Mouse (Mus musculus) midbrain, postnatal 0 days (tissue): ENCODE data around the gene Nkap. TPM values are rescaled to one million over a fixed set of nuclear protein-coding genes. Genes with fewer than 3 reads are reported as not detected.
"Not testable (repeated sequence)": the region's sequence is repeated elsewhere in the genome, so short reads cannot be mapped to it uniquely, and the experiment has no call there.

Source experiments
- ATAC-seq: fragments of 200-750 bp; cut with Nextera tagmentation; 2 replicates; pipeline ENCODE4 v1.8.0; 2017; ENCODE audit warnings: moderate number of reproducible peaks, mild to moderate bottlenecking, moderate TSS enrichment, moderate library complexity; ENCODE audit not compliant: low FRiP score
- DNase-seq: peaks from one replicate; pipeline ENCODE4 v3.0.0-alpha.2; 2015; ENCODE audit warnings: low spot score
- H3K27ac ChIP-seq: fragments of 300-500 bp; sonication (generic); 2 replicates; pipeline ENCODE4 v1.5.1; 2014; ENCODE audit warnings: low read depth, mild to moderate bottlenecking, low read length, mixed read lengths
- H3K27me3 ChIP-seq: fragments of 300-500 bp; sonication (generic); 2 replicates; pipeline ENCODE4 v1.6.1; 2014; ENCODE audit warnings: low read length, control low read depth, mixed read lengths; ENCODE audit not compliant: insufficient read depth
- H3K36me3 ChIP-seq: fragments of 300-500 bp; sonication (generic); 2 replicates; pipeline ENCODE4 v1.6.1; 2014; ENCODE audit warnings: low read length, control low read depth, mixed read lengths; ENCODE audit not compliant: insufficient read depth
- H3K4me1 ChIP-seq: fragments of 300-500 bp; sonication (generic); 2 replicates; pipeline ENCODE4 v1.6.1; 2014; ENCODE audit warnings: mild to moderate bottlenecking, control low read depth, antibody characterized with exemption, low read length, mixed read lengths; ENCODE audit not compliant: insufficient read depth
- H3K4me2 ChIP-seq: fragments of 300-500 bp; sonication (generic); 2 replicates; pipeline ENCODE4 v1.6.1; 2014; ENCODE audit warnings: low read depth, mild to moderate bottlenecking, low read length, mixed read lengths; ENCODE audit not compliant: poor library complexity, severe bottlenecking
- H3K4me3 ChIP-seq: fragments of 300-500 bp; sonication (generic); 2 replicates; pipeline ENCODE4 v1.5.1; 2014; ENCODE audit warnings: low read depth, mild to moderate bottlenecking, low read length, moderate library complexity
- H3K9ac ChIP-seq: fragments of 300-500 bp; sonication (generic); replicated peaks from 2 replicates; pipeline ENCODE4 v1.6.1; 2014; ENCODE audit warnings: mild to moderate bottlenecking, low read length, moderate library complexity, mixed read lengths; ENCODE audit not compliant: poor library complexity, severe bottlenecking
- H3K9me3 ChIP-seq: fragments of 300-500 bp; sonication (generic); 2 replicates; pipeline ENCODE4 v1.6.1; 2016; ENCODE audit warnings: low read length, control low read depth
- CTCF ChIP-seq: IDR thresholded peaks from 2 replicates; pipeline ENCODE4 v1.5.1; 2016; ENCODE audit warnings: antibody characterized with exemption, mild to moderate bottlenecking
- WGBS: fragments of 180-500 bp; shearing (Covaris S2); extraction: QIAGEN DNeasy Blood & Tissue Kit; methylation state at CpG from one replicate; pipeline ENCODE4 v1.1.7; 2014; 5-methylcytosine and 5-hydroxymethylcytosine counted together
- polyA plus RNA-seq: library from polyadenylated mRNA; unstranded; fragments of >200 nt; fragmentation: Nextera tagmentation; extraction: Ambion mirVana; gene quantifications from 2 replicates; pipeline ENCODE4 v1.2.1, GENCODE M21; 2015
- total RNA-seq: library from RNA; depleted of rRNA; stranded (reverse); fragments of >200 nt; gene quantifications from 2 replicates; pipeline ENCODE4 v1.2.3, GENCODE M21; 2014; rRNA removed

Nkap gene
- total RNA-seq (28.2 and 31.8 TPM in 2 replicates), polyA plus RNA-seq (24.4 and 31.8 TPM in 2 replicates)

- peak within 1 kb of the TSS; percentile 60 for H3K4me3 ChIP-seq
- 12% methylated on average over 58 of the region's 58 CpGs for WGBS
- H3K4me1 ChIP-seq = no peaks in the 10 kb centered on the region
- TF ChIP-seq CTCF = no peak
- no peaks in the 10 kb centered on the region for H3K27me3 ChIP-seq
- ATAC-seq (peak; percentile 91), DNase-seq (peak; percentile 87)
- no peaks in the 10 kb centered on the region for H3K9me3 ChIP-seq
- H3K9ac ChIP-seq = peak within 1 kb of the TSS; percentile 64
- H3K36me3 ChIP-seq = 0 out of 2 replicates have a peak, but pooled peaks cover under 1% of the 10 kb centered on the region
- H3K4me2 ChIP-seq = peak within 1 kb of the TSS; percentile 51
- peak within 1 kb of the TSS; percentile 70 for H3K27ac ChIP-seq
Measured at GRCm38 (mm10) chrX:37126671-37127358, at the start of gene Nkap. Gene Nkap, plus strand, starts transcription at chrX:37126795.

DNA sequence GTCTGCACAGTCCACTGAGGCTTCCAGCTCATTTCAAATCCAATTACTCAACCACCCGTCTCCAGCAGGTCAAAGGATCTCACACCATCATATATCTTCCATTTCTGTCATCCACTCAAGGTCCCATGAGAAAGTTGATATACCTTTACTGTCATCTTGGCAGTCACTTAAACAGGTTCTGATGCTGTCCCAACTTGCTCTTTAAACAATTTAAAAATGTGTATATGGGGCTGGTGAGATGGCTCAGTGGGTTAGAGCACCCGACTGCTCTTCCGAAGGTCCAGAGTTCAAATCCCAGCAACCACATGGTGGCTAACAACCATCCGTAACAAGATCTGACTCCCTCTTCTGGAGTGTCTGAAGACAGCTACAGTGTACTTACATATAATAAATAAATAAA, 46.2 kb upstream of the Nkap start:
- not testable (repeated sequence) for H3K36me3 ChIP-seq, H3K4me1 ChIP-seq, H3K4me3 ChIP-seq, ATAC-seq, H3K9ac ChIP-seq, H3K9me3 ChIP-seq, H3K4me2 ChIP-seq, H3K27me3 ChIP-seq, H3K27ac ChIP-seq, DNase-seq
- WGBS = 73% methylated on average over 3 of the region's 4 CpGs

- no peaks in the 10 kb centered on the region for H3K4me1 ChIP-seq
- no peaks in the 10 kb centered on the region for H3K27me3 ChIP-seq
- H3K27ac ChIP-seq = no peak overlapping the region
- TF ChIP-seq CTCF = no peak
- no peak overlapping the region for H3K4me2 ChIP-seq
- WGBS = 58% methylated on average over 6 of the region's 6 CpGs
- H3K36me3 ChIP-seq = no peaks in the 10 kb centered on the region
- no peak for DNase-seq
- no peaks in the 10 kb centered on the region for H3K9me3 ChIP-seq
- no peak for ATAC-seq
- H3K9ac ChIP-seq = no peak overlapping the region
- no peak overlapping the region for H3K4me3 ChIP-seq
Measured at GRCm38 (mm10) chrX:37081194-37081593, 45.4 kb upstream of the Nkap start.

GRCm38 (mm10) chrX:37084318-37084926, 42.2 kb upstream of the Nkap start:
- DNase-seq (peak; percentile 40), ATAC-seq (peak; percentile 70)
- Histone ChIP-seq H3K4me3 (peak overlapping the region; percentile 49), H3K36me3 (no peaks in the 10 kb centered on the region), H3K9ac (peak overlapping the region; percentile 59), H3K27me3 (no peaks in the 10 kb centered on the region), H3K4me1 (no peaks in the 10 kb centered on the region), H3K9me3 (no peaks in the 10 kb centered on the region), H3K4me2 (peak overlapping the region; percentile 54), H3K27ac (peak overlapping the region; percentile 78)
- no peak for TF ChIP-seq CTCF
- 18% methylated on average over 19 of the region's 19 CpGs for WGBS

DNA sequence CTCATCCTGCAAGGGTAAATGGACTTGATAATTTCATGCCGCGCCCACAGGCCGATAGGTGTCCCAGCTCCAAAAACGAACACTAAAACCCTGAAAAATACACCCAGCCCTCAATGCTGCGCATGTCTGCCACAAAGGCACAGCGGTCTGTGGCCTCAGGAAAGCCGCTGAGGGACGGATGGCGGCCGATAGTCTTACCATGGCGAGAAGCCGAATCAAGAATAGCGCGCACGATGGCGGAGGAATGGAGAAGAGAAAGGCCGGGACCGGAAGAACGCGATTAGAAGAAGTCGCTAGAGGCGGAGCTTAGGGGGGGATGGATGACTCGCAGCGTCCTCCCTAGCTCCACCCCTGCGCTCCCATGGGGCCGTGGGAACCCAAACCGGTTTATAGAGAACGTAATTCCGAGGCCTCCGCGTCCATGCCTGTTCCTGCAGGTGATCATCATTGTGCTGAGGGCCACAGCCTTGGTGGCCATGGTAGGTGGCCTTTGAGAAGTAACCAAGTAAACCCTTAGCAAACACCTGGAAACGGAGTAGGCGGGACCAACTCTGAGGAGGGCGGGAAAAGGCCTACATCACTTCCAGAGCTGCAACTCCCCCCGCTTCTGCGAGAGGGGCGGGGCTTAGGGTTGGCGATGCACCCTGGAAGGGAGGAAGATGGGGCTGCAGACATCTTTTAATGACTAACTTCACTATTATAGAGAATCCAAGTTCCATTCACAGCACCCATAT, 41.5 kb upstream of the Nkap start, which contains the start of gene Rpl39:
Rpl39 (minus strand) TSS at position 476 of the 734 bp plus-strand sequence.
- Histone ChIP-seq H3K4me2 (peak within 1 kb of the TSS; percentile 54), H3K4me1 (no peaks in the 10 kb centered on the region), H3K9me3 (no peaks in the 10 kb centered on the region), H3K4me3 (peak within 1 kb of the TSS; percentile 49), H3K36me3 (no peaks in the 10 kb centered on the region), H3K27ac (peak within 1 kb of the TSS; percentile 78), H3K27me3 (no peaks in the 10 kb centered on the region), H3K9ac (peak within 1 kb of the TSS; percentile 59)
- DNase-seq = peak; percentile 95
- peak; percentile 29 for TF ChIP-seq CTCF
- peak; percentile 95 for ATAC-seq
- WGBS = 19% methylated on average over 37 of the region's 38 CpGs
